Mouse (Mus musculus) forebrain, embryonic 11.5 days (tissue): ENCODE measurements at regions not wholly inside any gene's neighbourhood (a gene's known extent, or its start where the extent isn't known, plus 50 kb on each side); places are given as distances from the start of the nearest gene placed in this dataset.

ENCODE experiments used
- ATAC-seq: fragments of 200-750 bp; cut with Nextera tagmentation; replicated peaks from 2 replicates; pipeline ENCODE4 v1.8.0; 2017; ENCODE audit warnings: moderate TSS enrichment; ENCODE audit not compliant: low FRiP score
- DNase-seq: peaks from one replicate; pipeline ENCODE4 v3.0.0-alpha.2; 2017; ENCODE audit warnings: low spot score
- H3K27ac ChIP-seq: fragments of 300-500 bp; sonication (generic); 2 replicates; pipeline ENCODE4 v1.5.1; 2014; ENCODE audit warnings: low read depth, low read length
- H3K27me3 ChIP-seq: fragments of 300-500 bp; sonication (generic); 2 replicates; pipeline ENCODE4 v1.6.1; 2014; ENCODE audit warnings: mild to moderate bottlenecking, low read length, mixed read lengths; ENCODE audit not compliant: control insufficient read depth, insufficient read depth
- H3K36me3 ChIP-seq: fragments of 300-500 bp; sonication (generic); 2 replicates; pipeline ENCODE4 v1.6.1; 2014; ENCODE audit warnings: mild to moderate bottlenecking, low read length, moderate library complexity, mixed read lengths; ENCODE audit not compliant: control insufficient read depth, insufficient read depth
- H3K4me1 ChIP-seq: fragments of 300-500 bp; sonication (generic); replicated peaks from 2 replicates; pipeline ENCODE4 v1.6.1; 2014; ENCODE audit warnings: low read length, mixed read lengths; ENCODE audit not compliant: control insufficient read depth, insufficient read depth
- H3K4me2 ChIP-seq: fragments of 300-500 bp; sonication (generic); 2 replicates; pipeline ENCODE4 v1.6.1; 2014; ENCODE audit warnings: low read depth, mild to moderate bottlenecking, low read length, moderate library complexity, mixed read lengths; ENCODE audit not compliant: severe bottlenecking
- H3K4me3 ChIP-seq: fragments of 300-500 bp; sonication (generic); 2 replicates; pipeline ENCODE4 v1.5.1; 2014; ENCODE audit warnings: low read depth, low read length
- H3K9ac ChIP-seq: fragments of 300-500 bp; sonication (generic); 2 replicates; pipeline ENCODE4 v1.6.1; 2014; ENCODE audit warnings: low read length
- H3K9me3 ChIP-seq: fragments of 300-500 bp; sonication (generic); 2 replicates; pipeline ENCODE4 v1.6.1; 2016; ENCODE audit warnings: low read length, mixed read lengths; ENCODE audit not compliant: control insufficient read depth
- WGBS: fragments of 180-500 bp; shearing (Covaris S2); extraction: QIAGEN DNeasy Blood & Tissue Kit; methylation state at CpG from one replicate; pipeline ENCODE4 v1.1.7; 2014; 5-methylcytosine and 5-hydroxymethylcytosine counted together

DNA sequence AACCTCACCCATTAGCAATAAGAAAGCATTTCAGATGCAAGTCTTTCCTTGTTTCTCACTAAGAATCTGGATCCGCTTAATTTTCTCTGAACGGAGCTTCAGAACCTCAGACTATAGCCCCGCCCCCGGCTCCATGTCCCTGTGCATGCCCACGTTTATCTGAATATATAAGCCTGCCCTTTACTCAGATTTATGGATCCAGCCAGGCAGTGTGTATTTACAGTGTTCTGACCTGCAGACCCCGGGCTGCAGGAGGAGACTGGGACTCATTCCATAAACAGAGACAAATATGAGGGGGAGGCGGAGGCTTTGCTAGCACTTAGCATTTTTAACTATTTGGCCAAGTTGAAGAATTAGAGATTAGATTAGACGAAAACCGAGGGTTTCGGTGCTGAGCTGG, 272.9 kb downstream of the Meis1 start:
- DNase-seq (no peak), ATAC-seq (no peak)
- no peak overlapping the region for H3K4me2 ChIP-seq
- H3K36me3 ChIP-seq, result no peaks in the 10 kb centered on the region
- H3K4me1 ChIP-seq, result peaks cover 14% of the 10 kb centered on the region
- H3K27ac ChIP-seq, result no peak overlapping the region
- no peak overlapping the region for H3K9ac ChIP-seq
- H3K27me3 ChIP-seq, result no peaks in the 10 kb centered on the region; the same call in 1 of the 2 replicates
- no peaks in the 10 kb centered on the region for H3K9me3 ChIP-seq
- WGBS, result 69% methylated on average over 10 of the region's 10 CpGs
- no peak overlapping the region for H3K4me3 ChIP-seq

DNA sequence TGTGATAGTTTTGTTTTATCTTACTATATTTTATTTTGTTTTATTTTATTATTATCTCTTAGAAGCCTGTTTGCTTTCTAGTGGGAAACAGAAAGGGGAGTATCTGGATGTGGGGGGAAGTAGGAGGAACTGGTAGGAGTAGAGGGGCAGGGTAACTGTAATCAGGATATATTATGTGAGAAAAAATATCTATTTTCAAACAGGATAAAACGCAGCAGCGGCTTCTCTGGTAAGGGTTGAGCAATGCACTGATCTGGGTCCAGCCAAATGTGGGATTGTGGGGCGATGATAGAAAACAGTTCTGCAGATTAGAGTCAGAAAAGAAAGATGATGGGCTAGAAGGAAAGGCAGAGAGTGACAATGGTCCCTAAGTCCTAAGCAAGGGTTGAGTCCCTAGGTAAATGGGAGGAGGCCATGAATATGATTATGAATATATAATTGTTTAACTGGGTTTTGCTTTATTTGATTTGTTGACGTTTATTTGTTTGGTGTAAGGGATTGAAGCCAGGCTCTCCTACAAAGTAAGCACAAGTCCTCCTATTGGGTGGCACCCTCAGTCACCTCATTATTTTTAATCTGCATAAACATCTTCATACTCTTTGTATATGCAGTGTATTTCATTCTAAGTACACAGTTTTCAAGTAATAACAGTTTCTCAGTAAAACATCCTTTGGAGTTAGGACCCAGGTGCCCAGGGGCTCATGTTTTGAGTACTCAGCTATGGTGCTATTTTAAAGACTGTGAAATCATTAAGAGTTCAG, 283.7 kb downstream of the Meis1 start:
- no peak overlapping the region for H3K4me3 ChIP-seq
- DNase-seq (no peak), ATAC-seq (no peak)
- no peaks in the 10 kb centered on the region for H3K27me3 ChIP-seq
- no peaks in the 10 kb centered on the region for H3K36me3 ChIP-seq
- H3K9ac ChIP-seq, result no peak overlapping the region
- H3K9me3 ChIP-seq, result no peaks in the 10 kb centered on the region
- H3K4me2 ChIP-seq, result no peak overlapping the region
- no peaks in the 10 kb centered on the region for H3K4me1 ChIP-seq
- no peak overlapping the region for H3K27ac ChIP-seq
- 90% methylated on average over 4 of the region's 4 CpGs for WGBS

DNA sequence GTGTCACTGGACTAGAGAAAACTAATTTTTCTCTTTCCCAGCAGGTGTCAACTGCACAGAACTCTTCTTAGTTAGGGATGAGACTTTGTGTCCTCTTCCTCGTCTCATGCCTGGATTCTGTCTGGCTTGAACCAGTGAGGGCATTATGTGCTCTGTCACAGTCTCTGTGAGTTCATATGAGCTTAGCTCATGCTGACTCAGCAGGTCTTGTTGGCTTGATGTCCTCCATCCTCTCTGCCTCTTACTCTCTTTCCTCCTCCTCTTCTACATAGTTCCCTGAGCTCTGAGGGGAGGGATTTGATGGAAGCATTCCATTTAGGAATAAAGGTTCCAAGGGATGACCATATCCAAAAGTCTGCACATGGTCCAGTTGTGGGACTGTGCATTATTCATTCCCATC, 284.7 kb downstream of the Meis1 start:
- Histone ChIP-seq H3K27ac (no peak overlapping the region), H3K9ac (no peak overlapping the region), H3K4me1 (no peaks in the 10 kb centered on the region), H3K4me3 (no peak overlapping the region), H3K36me3 (no peaks in the 10 kb centered on the region), H3K27me3 (no peaks in the 10 kb centered on the region), H3K9me3 (no peaks in the 10 kb centered on the region), H3K4me2 (no peak overlapping the region)
- WGBS, result 76% methylated on average over 1 of the region's 1 CpGs
- ATAC-seq (no peak), DNase-seq (no peak)

DNA sequence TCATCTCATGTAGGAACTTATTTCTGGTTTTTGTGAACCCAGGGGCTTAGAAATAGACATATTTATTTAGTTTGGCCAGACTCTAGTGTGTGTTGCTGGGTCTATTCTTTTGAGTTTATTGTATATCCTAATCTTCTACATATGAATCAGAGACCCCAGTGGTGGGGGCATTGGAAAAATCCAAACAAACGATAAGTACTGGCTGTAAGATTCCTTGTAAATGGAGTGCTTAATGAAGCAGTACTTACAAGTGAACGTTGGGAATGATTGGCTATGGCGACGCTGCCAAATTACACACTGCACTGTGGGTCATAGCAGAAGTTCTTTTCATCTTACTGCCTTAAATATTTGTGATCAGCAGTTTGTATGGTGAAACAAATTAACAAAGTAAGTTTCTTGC, 289.0 kb downstream of the Meis1 start:
- H3K4me3 ChIP-seq, result no peak overlapping the region

DNA sequence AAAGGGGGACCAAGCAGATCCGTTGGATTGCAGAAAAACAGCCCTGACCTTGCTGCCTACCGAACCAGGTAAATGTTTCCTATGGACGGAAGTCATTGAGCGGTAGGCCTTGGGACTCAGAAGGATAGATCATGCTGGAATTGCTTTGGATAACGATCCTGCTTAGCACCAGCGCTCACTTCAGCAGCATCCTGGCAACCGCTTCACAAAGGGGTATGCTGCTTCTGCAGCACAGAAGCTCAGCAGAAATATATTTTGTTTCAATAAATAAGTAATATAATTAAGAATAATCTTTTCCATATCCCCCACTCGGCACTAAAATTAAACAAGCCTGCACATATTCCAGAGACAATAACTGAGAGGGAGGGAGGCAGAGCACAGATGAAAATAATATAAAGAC, 296.0 kb downstream of the Meis1 start:
- no peak overlapping the region for H3K4me3 ChIP-seq
- no peaks in the 10 kb centered on the region for H3K36me3 ChIP-seq
- 78% methylated on average over 8 of the region's 8 CpGs for WGBS
- no peak overlapping the region for H3K4me2 ChIP-seq
- H3K4me1 ChIP-seq, result no peaks in the 10 kb centered on the region
- ATAC-seq (no peak), DNase-seq (no peak)
- H3K27me3 ChIP-seq, result no peaks in the 10 kb centered on the region
- no peak overlapping the region for H3K27ac ChIP-seq
- H3K9ac ChIP-seq, result no peak overlapping the region
- no peaks in the 10 kb centered on the region for H3K9me3 ChIP-seq

More for the DNA sequence above, 289.0 kb downstream of the Meis1 start:
- 80% methylated on average over 4 of the region's 4 CpGs for WGBS
- no peak for DNase-seq
- Histone ChIP-seq H3K27ac (no peak overlapping the region), H3K4me1 (no peaks in the 10 kb centered on the region), H3K9me3 (no peaks in the 10 kb centered on the region), H3K36me3 (no peaks in the 10 kb centered on the region), H3K27me3 (no peaks in the 10 kb centered on the region), H3K9ac (no peak overlapping the region), H3K4me2 (no peak overlapping the region)
- ATAC-seq, result no peak

DNA sequence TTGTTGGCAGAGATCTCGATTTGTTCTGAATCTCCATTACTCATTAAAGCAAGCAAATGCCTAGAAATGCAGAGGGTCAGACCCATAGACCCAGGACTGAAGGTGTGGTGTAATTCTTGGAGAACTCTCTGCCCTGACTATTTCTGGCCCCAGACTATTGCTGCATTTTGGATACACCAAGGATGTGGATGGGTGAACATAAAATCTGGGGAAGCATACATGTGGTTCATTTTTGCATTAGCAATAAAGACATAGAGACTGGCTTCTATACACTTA, 303.0 kb downstream of the Meis1 start:
- no peak overlapping the region for H3K9ac ChIP-seq
- H3K4me1 ChIP-seq, result no peaks in the 10 kb centered on the region; the same call in 1 of the 2 replicates
- ATAC-seq (no peak; the same call in 1 of the 2 replicates), DNase-seq (no peak)
- H3K36me3 ChIP-seq, result no peaks in the 10 kb centered on the region
- H3K27me3 ChIP-seq, result no peaks in the 10 kb centered on the region
- H3K27ac ChIP-seq, result no peak overlapping the region
- no peaks in the 10 kb centered on the region for H3K9me3 ChIP-seq
- no peak overlapping the region for H3K4me2 ChIP-seq
- 48% methylated on average over 1 of the region's 1 CpGs for WGBS
- no peak overlapping the region for H3K4me3 ChIP-seq

DNA sequence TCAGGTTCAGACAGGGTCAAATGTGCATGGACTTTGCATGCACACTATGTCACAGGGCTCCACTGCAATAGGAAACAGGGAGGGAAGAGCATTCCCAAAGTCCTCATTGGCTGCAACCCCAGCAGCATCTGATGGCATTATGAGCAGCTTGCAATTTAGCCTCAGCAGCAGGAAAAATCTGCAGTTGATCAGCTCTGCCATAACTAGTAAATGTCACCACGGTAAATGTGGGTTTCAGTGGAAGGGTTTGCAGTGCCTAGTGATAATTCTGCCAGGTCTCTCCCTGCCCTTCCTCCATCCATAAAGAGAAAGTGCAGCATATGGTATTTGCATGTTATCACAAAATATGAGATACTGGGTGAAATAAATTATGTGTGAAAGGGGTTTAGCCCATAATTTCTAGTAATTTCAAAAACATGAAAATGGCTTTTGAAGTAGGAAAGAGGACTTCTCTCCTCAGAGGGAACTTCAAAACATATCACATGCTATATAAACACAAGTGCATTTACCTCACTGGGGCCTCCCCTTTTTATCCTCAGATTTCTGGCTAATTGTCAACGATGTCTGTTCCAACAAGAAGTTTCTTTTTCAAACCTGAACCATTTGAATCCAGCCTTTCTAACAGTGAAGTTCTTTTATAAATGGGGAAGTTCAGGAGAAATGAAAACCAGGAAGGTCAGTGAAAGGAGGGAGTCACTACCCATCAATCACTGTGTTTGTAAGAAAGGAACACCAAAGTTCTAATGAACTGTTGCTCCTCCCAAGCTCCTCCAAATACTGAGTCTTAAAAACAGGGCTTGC, 303.5 kb downstream of the Meis1 start:
- Histone ChIP-seq H3K9me3 (no peaks in the 10 kb centered on the region), H3K9ac (no peak overlapping the region), H3K4me3 (no peak overlapping the region), H3K27me3 (no peaks in the 10 kb centered on the region), H3K36me3 (no peaks in the 10 kb centered on the region), H3K27ac (no peak overlapping the region), H3K4me2 (no peak overlapping the region), H3K4me1 (no peaks in the 10 kb centered on the region; the same call in 1 of the 2 replicates)
- no peak for DNase-seq
- 53% methylated on average over 2 of the region's 2 CpGs for WGBS
- ATAC-seq, result no peak; the same call in 1 of the 2 replicates

DNA sequence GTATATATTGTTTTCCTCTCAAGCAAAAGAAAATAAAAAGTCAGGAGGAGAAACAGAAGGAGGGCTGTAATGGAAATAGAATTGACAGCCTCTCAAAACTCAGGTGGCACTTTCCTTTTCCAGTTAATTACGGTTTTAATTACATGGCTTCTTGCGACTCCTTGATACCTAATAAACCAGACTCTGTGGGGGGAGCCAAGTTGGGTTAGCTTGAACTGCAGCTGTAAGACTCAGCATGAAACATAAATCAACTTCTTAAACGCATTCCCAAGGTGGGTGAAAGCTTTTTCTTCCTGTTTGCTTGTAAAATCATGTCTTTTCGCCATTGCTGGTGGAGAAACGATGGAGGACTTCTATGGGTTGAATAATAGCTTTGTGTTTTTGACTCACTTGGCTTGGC, 304.4 kb downstream of the Meis1 start:
- Histone ChIP-seq H3K27me3 (no peaks in the 10 kb centered on the region), H3K9ac (no peak overlapping the region), H3K4me3 (no peak overlapping the region), H3K4me2 (no peak overlapping the region), H3K27ac (no peak overlapping the region), H3K36me3 (no peaks in the 10 kb centered on the region), H3K4me1 (no peaks in the 10 kb centered on the region; the same call in 1 of the 2 replicates), H3K9me3 (no peaks in the 10 kb centered on the region)
- WGBS, result 82% methylated on average over 5 of the region's 5 CpGs
- ATAC-seq (no peak), DNase-seq (no peak)
